Mouse (Mus musculus) left cerebral cortex, adult 2 months (tissue): ENCODE measurements around the gene Nr2f1. TPM values are rescaled to one million over a fixed set of nuclear protein-coding genes. Genes with fewer than 3 reads are reported as not detected.

Experiments
- DNase-seq, 2 experiments: peaks; one replicate each; pipeline ENCODE4 v3.0.0; 2021 to 2022; ENCODE audit warnings: low spot score in 2 of 2, mixed read lengths in 1 of 2; ENCODE audit errors: extremely low spot score in 1 of 2
- H3K27ac ChIP-seq: fragments of 200-600 bp; 2 replicates; pipeline ENCODE4 v1.8.1; 2022
- H3K4me3 ChIP-seq: fragments of 200-600 bp; 2 replicates; pipeline ENCODE4 v1.8.1; 2022
- CTCF ChIP-seq: fragments of 200-600 bp; IDR thresholded peaks from 2 replicates; pipeline ENCODE4 v1.8.1; 2022; ENCODE audit warnings: antibody characterized with exemption, mild to moderate bottlenecking, moderate library complexity
- intact Hi-C: fragments of 180-260 bp; cut with DNase I; formaldehyde crosslinking; loops from one replicate; pipeline ENCODE4 v1.15.1; 2025
- total RNA-seq, 2 experiments: library from RNA; stranded (reverse); gene quantifications; 2 replicates each; pipeline ENCODE4 v1.2.3; 2021

Nr2f1 gene
- total RNA-seq, 2 experiments from 2014 or later, result 118 to 125 TPM

DNA sequence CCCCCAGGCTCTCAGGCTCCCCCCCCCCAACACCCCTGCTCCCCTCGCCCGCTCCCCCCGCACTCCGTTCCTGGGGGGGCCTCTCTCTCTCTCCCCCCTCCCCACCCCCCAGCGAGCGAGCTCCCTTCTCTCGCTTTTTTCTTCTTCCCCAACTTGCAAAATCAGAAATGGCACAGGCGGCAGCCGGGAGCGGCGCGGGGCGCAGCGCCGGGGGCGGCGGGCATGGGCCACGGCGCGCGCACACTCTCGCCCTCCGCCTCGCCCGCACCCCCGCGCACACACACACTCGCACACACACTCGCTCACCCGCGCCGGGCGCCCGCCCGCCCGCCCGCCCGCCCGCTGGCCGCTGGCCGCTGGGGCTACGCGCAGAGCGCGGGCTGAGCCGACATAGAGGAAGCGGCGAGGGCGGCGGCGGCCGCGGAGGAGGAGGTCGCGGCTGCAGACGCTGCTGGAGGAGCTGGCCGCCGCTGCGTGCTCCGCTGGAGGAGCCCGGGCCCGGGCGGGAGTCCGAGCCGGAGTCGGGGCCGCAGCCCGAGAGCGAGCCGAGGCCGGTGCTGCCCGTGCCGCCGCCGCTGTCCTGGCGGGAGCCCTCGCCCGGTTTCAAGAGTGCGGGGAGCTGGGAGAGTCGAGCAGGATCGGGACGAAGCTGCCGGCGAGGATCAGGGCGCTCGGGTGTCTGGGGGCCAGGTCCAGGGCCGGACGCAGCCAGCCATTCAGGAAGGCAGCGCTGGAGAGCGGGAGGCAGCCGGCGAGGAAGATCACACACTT lies 501 bp downstream of the Nr2f1 start:
- Histone ChIP-seq H3K27ac (peak overlapping the region; percentile 97), H3K4me3 (peak overlapping the region; percentile 83)
- no peak for TF ChIP-seq CTCF
- intact Hi-C loops, result no loop called here
- peak in 1 of 2 experiments; percentile 63 for DNase-seq

- TF ChIP-seq CTCF, result no peak
- DNase-seq, result no peak
- Histone ChIP-seq H3K27ac (peak overlapping the region; percentile 97), H3K4me3 (peak overlapping the region; percentile 83)
- intact Hi-C loops, result no loop called here
Measured at GRCm38 (mm10) chr13:78198391-78198870, 1.1 kb downstream of the Nr2f1 start.

- TF ChIP-seq CTCF, result no peak
- H3K27ac ChIP-seq, result peak overlapping the region; percentile 97
- intact Hi-C loops, result no loop called here
- no peak for DNase-seq
- peak overlapping the region; percentile 83 for H3K4me3 ChIP-seq
Measured at GRCm38 (mm10) chr13:78197819-78198390, 1.7 kb downstream of the Nr2f1 start.

DNA sequence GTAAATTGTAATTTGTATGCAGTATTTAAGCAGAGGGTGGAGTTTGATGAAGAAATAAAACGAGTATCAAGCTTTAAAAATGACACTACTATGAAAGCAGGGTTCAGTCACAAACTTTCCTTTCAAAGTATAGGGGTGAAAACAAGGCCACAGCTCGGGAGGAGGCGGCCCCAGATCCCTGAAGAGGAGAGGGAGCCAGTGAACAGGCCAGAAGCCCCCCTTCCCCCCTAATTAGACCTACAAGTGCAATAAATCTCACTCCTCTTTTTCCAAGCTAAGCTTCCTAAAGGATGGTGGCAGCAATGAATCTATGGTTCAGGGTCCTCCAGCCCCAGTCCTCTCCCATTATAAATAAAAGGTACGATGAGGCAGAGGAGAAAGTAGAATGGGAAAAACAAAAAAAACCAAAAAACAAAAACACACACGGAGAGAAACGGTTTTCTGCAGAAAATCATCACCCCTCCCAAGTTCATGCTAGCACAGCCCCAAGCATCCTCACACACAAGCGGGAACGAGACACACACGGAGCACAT lies 2.2 kb downstream of the Nr2f1 start:
- DNase-seq, result no peak
- peak overlapping the region; percentile 97 for H3K27ac ChIP-seq
- H3K4me3 ChIP-seq, result peak overlapping the region; percentile 83
- TF ChIP-seq CTCF, result no peak
- intact Hi-C loops, result no loop called here

DNA sequence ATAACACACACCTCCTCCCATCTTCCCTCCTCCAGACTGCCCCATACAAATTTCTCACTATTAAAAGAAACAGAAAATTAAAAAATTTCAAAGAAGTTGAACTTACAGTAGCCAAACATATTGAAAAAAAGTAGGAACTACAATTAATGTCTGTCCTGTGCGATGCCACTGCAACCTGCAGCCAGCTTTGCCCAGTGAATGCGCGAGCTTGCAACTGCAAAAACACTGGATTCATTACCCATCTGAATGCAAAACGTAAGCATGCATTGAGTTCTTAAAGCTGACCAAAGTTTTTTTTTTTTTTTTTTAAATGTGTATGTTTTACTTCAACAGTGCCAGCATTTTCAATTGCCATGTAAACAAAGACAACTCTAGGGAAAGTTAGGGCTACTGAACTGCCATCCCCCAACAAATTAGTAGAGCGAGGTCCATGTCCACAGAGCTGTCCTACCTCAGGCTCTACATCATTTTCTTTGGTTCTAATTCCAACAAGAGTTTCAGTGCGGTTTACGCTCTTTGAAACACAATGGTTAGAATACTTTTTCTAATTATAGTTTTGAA lies 3.2 kb downstream of the Nr2f1 start:
- DNase-seq, result no peak
- Histone ChIP-seq H3K27ac (peak overlapping the region; percentile 97), H3K4me3 (peak overlapping the region; percentile 83)
- intact Hi-C loops, result no loop called here
- no peak for TF ChIP-seq CTCF

- DNase-seq, result no peak
- Histone ChIP-seq H3K27ac (peak overlapping the region; percentile 97), H3K4me3 (peak overlapping the region; percentile 83)
- TF ChIP-seq CTCF, result no peak
- intact Hi-C loops, result no loop called here
Measured at GRCm38 (mm10) chr13:78195601-78196115, 3.9 kb downstream of the Nr2f1 start.

DNA sequence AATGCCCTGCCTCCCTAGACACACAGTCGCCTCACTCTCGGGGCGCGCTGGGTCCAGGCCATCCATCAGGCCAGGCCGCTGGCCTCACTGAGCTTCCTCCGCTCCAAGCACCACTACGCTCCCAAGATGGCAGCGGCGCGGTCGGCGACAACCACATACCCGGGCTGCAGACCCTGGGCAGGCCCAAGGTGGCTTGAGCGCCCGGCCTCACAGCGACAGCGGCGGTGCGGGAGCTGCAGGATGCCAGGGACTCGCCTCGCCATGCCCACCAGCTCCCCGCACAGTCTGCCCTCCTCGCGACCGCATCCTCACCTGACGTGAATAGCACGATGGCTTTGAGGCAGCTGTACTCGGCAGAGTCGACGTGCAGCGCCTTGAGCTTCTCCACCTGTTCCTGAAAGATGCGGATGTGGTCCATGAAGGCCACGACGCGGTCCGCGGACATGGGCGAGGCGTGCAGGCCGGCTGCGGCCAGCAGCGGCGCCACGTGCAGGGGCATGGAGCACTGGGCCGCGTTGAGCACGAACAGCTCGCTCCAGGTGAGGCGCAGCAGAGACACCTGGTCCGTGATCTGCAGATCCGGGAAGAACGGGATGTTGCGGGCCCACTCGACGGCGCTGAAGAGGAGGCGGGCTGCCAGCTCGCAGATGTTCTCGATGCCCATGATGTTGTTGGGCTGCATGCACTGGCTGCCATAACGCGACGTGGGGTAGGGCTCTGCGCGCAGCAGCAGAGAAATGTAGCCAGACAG lies 4.5 kb downstream of the Nr2f1 start:
- intact Hi-C loops, result loop anchor here (1.0 kb wide), 1 partner anchor 13 kb away; no protein-coding TSS in a partner anchor
- TF ChIP-seq CTCF, result no peak
- no peak for DNase-seq

GRCm38 (mm10) chr13:78194135-78194849 lies 5.3 kb downstream of the Nr2f1 start:
- DNase-seq, result no peak
- Histone ChIP-seq H3K27ac (peak overlapping the region; percentile 97), H3K4me3 (peak overlapping the region; percentile 83)
- TF ChIP-seq CTCF, result no peak
- intact Hi-C loops, result loop anchor here (1.0 kb wide), 1 partner anchor 14 kb away; no protein-coding TSS in a partner anchor

More for the DNA sequence above, 4.5 kb downstream of the Nr2f1 start:
- peak overlapping the region; percentile 83 for H3K4me3 ChIP-seq
- peak overlapping the region; percentile 97 for H3K27ac ChIP-seq

- intact Hi-C loops, result no loop called here
- TF ChIP-seq CTCF, result no peak
- DNase-seq, result no peak
- Histone ChIP-seq H3K4me3 (peak overlapping the region; percentile 48), H3K27ac (peak overlapping the region; percentile 83)
Measured at GRCm38 (mm10) chr13:78193211-78193610, 6.3 kb downstream of the Nr2f1 start.

DNA sequence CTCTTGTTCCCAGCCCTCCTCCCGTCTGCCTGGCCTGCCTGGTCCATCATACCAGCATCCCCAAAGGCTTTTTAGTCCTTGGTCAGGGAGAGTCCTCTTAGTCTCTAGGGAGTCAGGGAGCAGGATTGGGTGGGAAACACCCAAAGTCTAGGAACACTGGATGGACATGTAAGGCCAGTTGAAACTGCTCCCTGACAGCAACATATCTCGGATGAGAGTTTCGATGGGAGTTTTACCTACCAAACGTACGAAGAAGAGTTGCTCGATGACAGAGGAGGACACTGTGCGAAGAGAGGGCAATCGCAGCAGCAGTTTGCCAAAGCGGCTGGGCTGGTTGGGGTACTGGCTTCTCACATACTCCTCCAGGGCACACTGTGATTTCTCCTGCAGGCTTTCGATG lies 10.0 kb downstream of the Nr2f1 start:
- DNase-seq, result no peak
- no peak; the same call in 1 of the 2 replicates for TF ChIP-seq CTCF
- peak overlapping the region; percentile 70 for H3K27ac ChIP-seq
- intact Hi-C loops, result loop anchor here (10.0 kb wide), 2 partner anchors 1145 to 1345 kb away; no protein-coding TSS in a partner anchor
- H3K4me3 ChIP-seq, result peak overlapping the region; percentile 20
